Mouse (Mus musculus) lung, postnatal 0 days (tissue): ENCODE data around the gene Krtap2-4. TPM values are rescaled to one million over a fixed set of nuclear protein-coding genes. Genes with fewer than 3 reads are reported as not detected.
"Not testable (repeated sequence)": the region's sequence is repeated elsewhere in the genome, so short reads cannot be mapped to it uniquely, and the experiment has no call there.

Source experiments
- ATAC-seq: fragments of 200-750 bp; cut with Nextera tagmentation; 2 replicates; pipeline ENCODE4 v1.8.0; 2017; ENCODE audit warnings: moderate library complexity
- DNase-seq: peaks from one replicate; pipeline ENCODE4 v3.0.0-alpha.2; 2016; ENCODE audit warnings: low spot score
- H3K27ac ChIP-seq: fragments of 300-500 bp; sonication (generic); 2 replicates; pipeline ENCODE4 v1.5.1; 2014; ENCODE audit warnings: antibody characterized with exemption, mild to moderate bottlenecking, low read length, mixed read lengths
- H3K27me3 ChIP-seq: fragments of 300-500 bp; sonication (generic); replicated peaks from 2 replicates; pipeline ENCODE4 v1.6.1; 2014; ENCODE audit warnings: low read length, mixed read lengths; ENCODE audit not compliant: insufficient read depth
- H3K36me3 ChIP-seq: fragments of 300-500 bp; sonication (generic); 2 replicates; pipeline ENCODE4 v1.6.1; 2014; ENCODE audit warnings: low read length, mixed read lengths; ENCODE audit not compliant: insufficient read depth
- H3K4me1 ChIP-seq: fragments of 300-500 bp; sonication (generic); 2 replicates; pipeline ENCODE4 v1.6.1; 2014; ENCODE audit warnings: antibody characterized with exemption, low read depth, low read length, mixed read lengths; ENCODE audit not compliant: insufficient read depth
- H3K4me2 ChIP-seq: fragments of 300-500 bp; sonication (generic); replicated peaks from 2 replicates; pipeline ENCODE4 v1.6.1; 2014; ENCODE audit warnings: low read depth, mild to moderate bottlenecking, low read length, moderate library complexity, mixed read lengths
- H3K4me3 ChIP-seq: fragments of 300-500 bp; sonication (generic); 2 replicates; pipeline ENCODE4 v1.5.1; 2014; ENCODE audit warnings: low read depth, low read length
- H3K9ac ChIP-seq: fragments of 300-500 bp; sonication (generic); replicated peaks from 2 replicates; pipeline ENCODE4 v1.6.1; 2014; ENCODE audit warnings: low read depth, mild to moderate bottlenecking
- H3K9me3 ChIP-seq: fragments of 300-500 bp; sonication (generic); 2 replicates; pipeline ENCODE4 v1.6.1; 2016; ENCODE audit warnings: low read length, mixed read lengths
- CTCF ChIP-seq: IDR thresholded peaks from 2 replicates; pipeline ENCODE4 v1.5.1; 2016; ENCODE audit warnings: antibody characterized with exemption, mild to moderate bottlenecking
- EP300 ChIP-seq: IDR thresholded peaks from 2 replicates; pipeline ENCODE4 v1.6.1; 2016; ENCODE audit warnings: antibody characterized with exemption, mild to moderate bottlenecking, control low read depth
- WGBS: fragments of 180-500 bp; shearing (Covaris S2); extraction: QIAGEN DNeasy Blood & Tissue Kit; methylation state at CpG from one replicate; pipeline ENCODE4 v1.1.7; 2014; 5-methylcytosine and 5-hydroxymethylcytosine counted together
- polyA plus RNA-seq: library from polyadenylated mRNA; unstranded; fragments of >200 nt; fragmentation: Nextera tagmentation; extraction: Ambion mirVana; gene quantifications from 2 replicates; pipeline ENCODE4 v1.2.1, GENCODE M21; 2015

Krtap2-4 gene
- polyA plus RNA-seq, 1 experiment from 2014 or later = not detected

DNA sequence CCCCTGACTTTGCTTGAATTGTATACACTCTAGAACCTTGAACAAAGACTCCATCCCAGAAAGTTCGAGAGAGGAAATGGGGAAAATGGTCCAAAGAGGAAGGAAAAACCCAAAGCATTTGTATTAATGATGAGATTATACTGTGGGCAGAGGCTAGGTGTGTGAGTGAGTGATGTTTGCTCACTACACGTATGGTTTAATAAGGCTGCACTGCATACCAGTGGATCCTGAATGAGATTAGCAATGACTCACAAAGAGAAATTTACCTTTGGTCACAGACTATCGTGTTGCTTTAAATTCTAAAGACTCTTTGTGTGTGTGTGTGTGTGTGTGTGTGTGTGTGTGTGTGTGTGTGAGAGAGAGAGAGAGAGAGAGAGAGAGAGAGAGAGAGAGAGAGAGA lies 16.2 kb upstream of the Krtap2-4 start:
- Histone ChIP-seq H3K9me3 (no peaks in the 10 kb centered on the region), H3K27me3 (no peaks in the 10 kb centered on the region), H3K36me3 (no peaks in the 10 kb centered on the region), H3K4me3 (no peak overlapping the region), H3K4me2 (no peak overlapping the region), H3K4me1 (no peaks in the 10 kb centered on the region), H3K27ac (no peak overlapping the region), H3K9ac (no peak overlapping the region)
- WGBS = 38% methylated on average over 3 of the region's 3 CpGs
- ATAC-seq (no peak), DNase-seq (no peak)
- no peak for TF ChIP-seq CTCF
- TF ChIP-seq EP300 = no peak

DNA sequence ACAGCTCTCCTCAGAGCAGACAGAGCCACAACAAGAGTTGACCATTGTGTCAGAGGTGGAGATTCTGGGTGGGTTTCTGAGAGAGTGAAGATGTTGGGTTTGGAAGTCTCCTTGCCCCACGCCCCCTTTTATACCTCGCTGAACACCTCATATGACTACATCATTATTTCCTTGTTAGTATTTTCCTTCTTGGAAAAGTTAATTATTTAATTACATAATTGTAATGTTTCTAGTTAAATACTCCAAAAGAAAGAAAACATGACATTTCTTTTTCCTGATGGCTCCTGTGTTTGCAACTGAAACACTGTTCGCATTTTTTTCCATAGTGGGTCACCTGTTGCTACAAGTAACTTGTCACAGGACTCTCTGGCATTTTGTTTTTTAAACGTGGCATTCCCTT lies 13.5 kb upstream of the Krtap2-4 start, which contains the start of gene Krtap4-1:
Krtap4-1 (minus strand) TSS at position 101 of the 400 bp plus-strand sequence.
- WGBS = 76% methylated on average over 4 of the region's 4 CpGs
- Histone ChIP-seq H3K4me3 (no peak within 1 kb of the TSS), H3K27ac (no peak within 1 kb of the TSS), H3K4me1 (no peaks in the 10 kb centered on the region), H3K9me3 (no peaks in the 10 kb centered on the region), H3K9ac (no peak within 1 kb of the TSS), H3K36me3 (no peaks in the 10 kb centered on the region), H3K27me3 (no peaks in the 10 kb centered on the region), H3K4me2 (no peak within 1 kb of the TSS)
- DNase-seq (no peak), ATAC-seq (no peak)
- TF ChIP-seq EP300 = no peak
- no peak for TF ChIP-seq CTCF

DNA sequence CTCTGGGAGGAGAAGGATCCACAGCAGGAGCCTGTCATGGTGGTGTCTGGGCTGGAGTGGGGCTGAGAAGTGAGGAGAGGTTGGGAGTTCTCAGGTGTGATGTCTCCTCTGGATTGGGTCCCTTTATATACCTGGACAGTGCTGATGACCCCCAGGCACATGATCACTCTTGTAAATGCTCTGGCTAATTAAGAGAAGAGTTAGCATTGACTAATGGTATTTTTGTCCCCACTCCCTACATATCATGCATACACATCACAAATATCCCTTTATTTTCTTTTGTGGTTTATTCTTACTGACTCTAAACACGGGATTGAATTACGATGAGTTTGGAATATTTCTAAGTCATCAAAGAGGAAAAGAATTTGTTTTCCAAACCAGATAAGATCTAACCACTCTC lies 5.7 kb upstream of the Krtap2-4 start, which contains the start of gene Gm11562:
Gm11562 (minus strand) TSS at position 101 of the 400 bp plus-strand sequence.
- WGBS = 73% methylated on average over 2 of the region's 2 CpGs
- no peak for DNase-seq

DNA sequence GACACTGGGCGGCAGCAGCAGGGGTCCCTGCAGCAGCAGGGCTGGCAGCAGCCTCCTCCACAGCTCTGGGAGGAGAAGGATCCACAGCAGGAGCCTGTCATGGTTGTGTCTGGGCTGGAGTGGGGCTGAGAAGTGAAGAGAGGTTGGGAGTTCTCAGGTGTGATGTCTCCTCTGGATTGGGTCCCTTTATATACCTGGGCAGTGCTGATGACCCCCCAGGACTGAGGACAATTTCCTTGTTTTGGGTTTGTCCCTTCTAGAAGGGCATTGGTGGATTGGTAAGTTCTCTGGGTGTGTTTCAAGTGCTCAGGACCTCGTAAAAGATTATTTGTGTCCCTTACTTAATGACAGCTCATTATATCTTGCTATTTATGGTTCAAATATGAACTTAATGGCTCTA lies 4.6 kb downstream of the Krtap2-4 start, which contains the start of gene Gm11937:
Gm11937 (minus strand) TSS at position 101 of the 400 bp plus-strand sequence.
- 55% methylated on average over 1 of the region's 2 CpGs for WGBS
- not testable (repeated sequence) for H3K9ac ChIP-seq, H3K4me3 ChIP-seq, H3K36me3 ChIP-seq, H3K27ac ChIP-seq, DNase-seq, H3K4me2 ChIP-seq, ATAC-seq, H3K4me1 ChIP-seq, H3K9me3 ChIP-seq, H3K27me3 ChIP-seq

More for the DNA sequence above, 5.7 kb upstream of the Krtap2-4 start, which contains the start of gene Gm11562:
- no peaks in the 10 kb centered on the region for H3K4me1 ChIP-seq
- no peak within 1 kb of the TSS for H3K4me2 ChIP-seq
- H3K9me3 ChIP-seq = no peaks in the 10 kb centered on the region
- no peaks in the 10 kb centered on the region for H3K36me3 ChIP-seq
- no peak for ATAC-seq
- TF ChIP-seq CTCF (no peak), EP300 (no peak)
- H3K4me3 ChIP-seq = no peak within 1 kb of the TSS
- no peaks in the 10 kb centered on the region for H3K27me3 ChIP-seq
- H3K9ac ChIP-seq = no peak within 1 kb of the TSS
- H3K27ac ChIP-seq = no peak within 1 kb of the TSS

DNA sequence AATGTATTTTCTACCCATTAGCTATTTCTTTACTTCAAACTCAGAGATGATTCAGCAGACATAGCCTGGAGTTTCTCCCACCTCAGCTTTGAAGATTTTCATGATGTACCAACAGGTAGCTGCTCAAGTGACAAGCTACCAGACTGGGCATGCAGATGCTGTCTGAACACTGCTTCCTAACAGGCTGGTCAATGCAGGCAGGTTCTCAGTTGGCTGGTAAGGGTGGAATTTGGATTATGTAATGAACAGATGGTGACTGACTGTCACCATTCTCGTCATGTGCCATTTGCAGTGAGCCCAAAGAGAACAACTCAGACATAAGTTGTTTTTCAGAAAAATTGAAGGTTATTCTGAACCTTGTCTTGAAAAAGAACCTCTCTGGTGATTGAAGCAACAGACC lies 5.5 kb downstream of the Krtap2-4 start:
- H3K4me1 ChIP-seq = no peaks in the 10 kb centered on the region
- no peak for TF ChIP-seq CTCF
- TF ChIP-seq EP300 = no peak
- 70% methylated on average over 1 of the region's 1 CpGs for WGBS
- H3K36me3 ChIP-seq = no peaks in the 10 kb centered on the region
- H3K4me2 ChIP-seq = no peak overlapping the region
- no peak for DNase-seq
- H3K27ac ChIP-seq = no peak overlapping the region
- H3K9ac ChIP-seq = no peak overlapping the region
- H3K9me3 ChIP-seq = no peaks in the 10 kb centered on the region
- no peaks in the 10 kb centered on the region for H3K27me3 ChIP-seq
- no peak for ATAC-seq
- no peak overlapping the region for H3K4me3 ChIP-seq

GRCm38 (mm10) chr11:99603208-99603607 lies 11.4 kb downstream of the Krtap2-4 start, which contains the start of gene Gm11938:
Gm11938 (minus strand) TSS chr11:99603308.
- DNase-seq, H3K9me3 ChIP-seq, H3K4me1 ChIP-seq, ATAC-seq, H3K36me3 ChIP-seq, H3K27me3 ChIP-seq, H3K27ac ChIP-seq, H3K9ac ChIP-seq, H3K4me3 ChIP-seq, H3K4me2 ChIP-seq: not testable (repeated sequence)
- 48% methylated on average over 1 of the region's 1 CpGs for WGBS

- DNase-seq, H3K27me3 ChIP-seq, H3K4me1 ChIP-seq, ATAC-seq, H3K9ac ChIP-seq, H3K4me3 ChIP-seq, H3K36me3 ChIP-seq, H3K27ac ChIP-seq, H3K9me3 ChIP-seq, H3K4me2 ChIP-seq: not testable (repeated sequence)
- 64% methylated on average over 6 of the region's 6 CpGs for WGBS
Observed at GRCm38 (mm10) chr11:99597742-99598141, 16.9 kb downstream of the Krtap2-4 start, which contains the start of gene Krtap9-3. Krtap9-3 (minus strand) TSS chr11:99598105.
